Mouse (Mus musculus): Measurements from ENCODE around the gene Kpna2. TPM values are rescaled to one million over a fixed set of nuclear protein-coding genes. Genes with fewer than 3 reads are reported as not detected.
"Not testable (repeated sequence)": the region's sequence is repeated elsewhere in the genome, so short reads cannot be mapped to it uniquely, and the experiment has no call there.

Kpna2 gene
- polyA plus RNA-seq, 1 experiment: 79.5 TPM

DNA sequence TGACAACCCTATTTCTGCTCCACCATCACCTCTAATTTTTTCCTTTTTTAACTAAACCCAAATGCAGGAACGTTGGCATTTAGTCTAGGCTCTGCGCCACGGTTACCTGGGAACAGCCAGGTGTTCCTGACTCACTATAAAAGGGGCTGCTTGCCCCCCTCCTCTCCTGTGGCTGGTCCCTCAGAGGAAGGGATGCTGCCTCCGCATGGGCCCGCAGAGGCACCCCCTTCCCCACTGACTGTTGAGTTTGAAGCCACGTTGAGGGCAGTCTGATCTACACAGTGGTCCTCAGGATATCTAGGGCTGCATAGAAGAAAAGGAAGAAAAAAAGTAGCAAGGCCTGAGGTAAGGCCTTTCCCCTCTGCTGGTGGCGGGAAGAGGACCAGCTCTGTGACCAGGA is 11.8 kb upstream of the Kpna2 start:
- Histone ChIP-seq H3K27ac (ENCODE audit: insufficient read depth, low read depth, low read length) (peak overlapping the region; percentile 99; the same call in 1 of the 2 replicates), H3K4me3 (ENCODE audit: insufficient read depth, low read length) (peak overlapping the region; percentile 72), H3K4me1 (ENCODE audit: control insufficient read depth, insufficient read depth, low read length) (peaks cover 6% of the 10 kb centered on the region; the same call in 1 of the 2 replicates)
- TF ChIP-seq POLR2A (IDR thresholded peaks at IDR 0.05; ENCODE audit: borderline replicate concordance, low read depth, low read length): no peak
- TF ChIP-seq CTCF (IDR thresholded peaks at IDR 0.05; ENCODE audit: low read depth, low read length): no peak

GRCm38 (mm10) chr11:107010447-107010846 is 11.1 kb upstream of the Kpna2 start:
- peaks cover 6% of the 10 kb centered on the region; the same call in 1 of the 2 replicates for H3K4me1 ChIP-seq (ENCODE audit: control insufficient read depth, insufficient read depth, low read length)
- H3K4me3 ChIP-seq (ENCODE audit: insufficient read depth, low read length): no peak overlapping the region
- H3K27ac ChIP-seq (ENCODE audit: insufficient read depth, low read depth, low read length): no peak overlapping the region
- no peak for TF ChIP-seq CTCF (IDR thresholded peaks at IDR 0.05; ENCODE audit: low read depth, low read length)
- TF ChIP-seq POLR2A (IDR thresholded peaks at IDR 0.05; ENCODE audit: borderline replicate concordance, low read depth, low read length): no peak

DNA sequence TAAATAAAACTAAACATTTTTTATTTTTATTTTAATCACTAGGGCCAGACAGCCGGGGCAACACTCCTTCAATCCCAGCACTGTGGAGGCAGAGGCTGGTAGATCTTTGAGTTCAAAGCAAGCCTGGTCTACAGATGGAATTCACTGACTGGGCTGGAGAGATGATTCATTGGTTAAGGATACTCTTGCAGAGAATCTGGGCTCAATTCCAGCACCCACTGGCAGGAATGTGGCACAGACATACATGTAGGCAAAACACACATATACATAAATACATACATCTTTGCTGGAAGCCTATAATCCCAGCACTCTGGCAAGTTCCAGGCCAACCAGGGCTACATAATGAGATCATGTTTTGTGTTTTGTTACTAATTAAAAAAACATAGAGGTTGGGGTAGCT is 6.2 kb upstream of the Kpna2 start:
- Histone ChIP-seq H3K27ac (ENCODE audit: insufficient read depth, low read depth, low read length) (no peak overlapping the region), H3K4me3 (ENCODE audit: insufficient read depth, low read length) (no peak overlapping the region), H3K4me1 (ENCODE audit: control insufficient read depth, insufficient read depth, low read length) (no peaks in the 10 kb centered on the region)
- no peak for TF ChIP-seq POLR2A (IDR thresholded peaks at IDR 0.05; ENCODE audit: borderline replicate concordance, low read depth, low read length)

GRCm38 (mm10) chr11:107001760-107002675 is 2.7 kb upstream of the Kpna2 start:
- TF ChIP-seq POLR2A (IDR thresholded peaks at IDR 0.05; ENCODE audit: borderline replicate concordance, low read depth, low read length) (no peak), CTCF (IDR thresholded peaks at IDR 0.05; ENCODE audit: low read depth, low read length) (no peak)
- Histone ChIP-seq H3K4me3 (ENCODE audit: insufficient read depth, low read length) (no peak overlapping the region), H3K4me1 (ENCODE audit: control insufficient read depth, insufficient read depth, low read length) (peaks cover 1% of the 10 kb centered on the region), H3K27ac (ENCODE audit: insufficient read depth, low read depth, low read length) (no peak overlapping the region)

- peak overlapping the region; percentile 63 for H3K27ac ChIP-seq (ENCODE audit: insufficient read depth, low read depth, low read length)
- peak overlapping the region; percentile 64 for H3K4me3 ChIP-seq (ENCODE audit: insufficient read depth, low read length)
- peaks cover 9% of the 10 kb centered on the region for H3K4me1 ChIP-seq (ENCODE audit: control insufficient read depth, insufficient read depth, low read length)
- no peak for TF ChIP-seq POLR2A (IDR thresholded peaks at IDR 0.05; ENCODE audit: borderline replicate concordance, low read depth, low read length)
- no peak for TF ChIP-seq CTCF (IDR thresholded peaks at IDR 0.05; ENCODE audit: low read depth, low read length)
These were observed 690 bp upstream of the Kpna2 start for GRCm38 (mm10) chr11:106999949-107000513.

DNA sequence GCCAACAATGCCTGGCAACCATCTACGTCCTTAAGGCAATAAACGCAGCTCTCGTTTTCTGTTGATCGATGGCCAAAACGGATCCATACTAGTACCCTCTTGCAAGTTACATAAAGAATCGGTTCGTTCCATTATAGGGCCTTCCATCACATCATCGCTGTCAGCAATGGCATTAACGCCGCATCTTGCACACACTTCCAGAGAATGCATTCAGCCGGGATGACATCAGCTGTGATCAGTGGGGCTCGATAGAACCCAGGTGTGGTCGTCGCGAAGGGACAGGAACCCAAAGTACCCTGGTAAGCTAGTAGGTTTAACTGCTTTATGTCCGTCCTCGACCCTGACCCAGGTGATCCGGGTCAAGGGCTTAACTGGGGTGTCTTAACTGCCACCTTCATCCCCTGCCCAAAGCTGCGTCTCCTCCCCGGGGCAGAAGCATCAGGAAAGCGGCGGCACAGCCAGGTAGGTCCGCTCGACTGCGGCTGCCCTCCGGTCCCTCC is 640 bp downstream of the Kpna2 start:
- Histone ChIP-seq H3K4me3 (ENCODE audit: insufficient read depth, low read length) (peak overlapping the region; percentile 94), H3K27ac (ENCODE audit: insufficient read depth, low read depth, low read length) (peak overlapping the region; percentile 60), H3K4me1 (ENCODE audit: control insufficient read depth, insufficient read depth, low read length) (peaks cover 19% of the 10 kb centered on the region)
- no peak for TF ChIP-seq POLR2A (IDR thresholded peaks at IDR 0.05; ENCODE audit: borderline replicate concordance, low read depth, low read length)
- no peak for TF ChIP-seq CTCF (IDR thresholded peaks at IDR 0.05; ENCODE audit: low read depth, low read length)

GRCm38 (mm10) chr11:106997976-106998375 is 1.4 kb downstream of the Kpna2 start:
- TF ChIP-seq CTCF (IDR thresholded peaks at IDR 0.05; ENCODE audit: low read depth, low read length): no peak
- no peak for TF ChIP-seq POLR2A (IDR thresholded peaks at IDR 0.05; ENCODE audit: borderline replicate concordance, low read depth, low read length)
- Histone ChIP-seq H3K27ac (ENCODE audit: insufficient read depth, low read depth, low read length) (no peak overlapping the region), H3K4me1 (ENCODE audit: control insufficient read depth, insufficient read depth, low read length) (peaks cover 19% of the 10 kb centered on the region), H3K4me3 (ENCODE audit: insufficient read depth, low read length) (peak overlapping the region; percentile 94)

DNA sequence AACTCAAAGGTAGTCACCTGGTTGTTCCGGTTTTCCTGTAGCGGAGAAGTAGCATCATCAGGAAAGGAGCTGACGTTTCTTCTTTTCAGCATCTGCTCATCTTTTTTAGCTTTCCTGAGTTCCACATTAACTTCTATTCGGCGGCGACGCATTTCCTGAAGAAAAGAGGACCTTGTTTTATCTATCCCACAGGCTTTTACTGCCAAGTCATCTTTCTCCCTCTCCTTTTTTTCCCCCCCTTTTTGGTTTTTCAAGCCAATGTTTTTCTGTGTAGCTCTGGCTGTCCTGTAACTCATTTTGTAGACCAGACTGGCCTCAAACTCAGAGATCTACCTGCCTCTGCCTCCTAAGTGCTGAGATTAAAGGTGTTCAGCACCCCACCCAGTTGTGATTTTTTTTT is 2.8 kb downstream of the Kpna2 start:
- H3K4me3 ChIP-seq (ENCODE audit: insufficient read depth, low read length); H3K27ac ChIP-seq (ENCODE audit: insufficient read depth, low read depth, low read length): not testable (repeated sequence)
- H3K4me1 ChIP-seq (ENCODE audit: control insufficient read depth, insufficient read depth, low read length): peaks cover 19% of the 10 kb centered on the region

DNA sequence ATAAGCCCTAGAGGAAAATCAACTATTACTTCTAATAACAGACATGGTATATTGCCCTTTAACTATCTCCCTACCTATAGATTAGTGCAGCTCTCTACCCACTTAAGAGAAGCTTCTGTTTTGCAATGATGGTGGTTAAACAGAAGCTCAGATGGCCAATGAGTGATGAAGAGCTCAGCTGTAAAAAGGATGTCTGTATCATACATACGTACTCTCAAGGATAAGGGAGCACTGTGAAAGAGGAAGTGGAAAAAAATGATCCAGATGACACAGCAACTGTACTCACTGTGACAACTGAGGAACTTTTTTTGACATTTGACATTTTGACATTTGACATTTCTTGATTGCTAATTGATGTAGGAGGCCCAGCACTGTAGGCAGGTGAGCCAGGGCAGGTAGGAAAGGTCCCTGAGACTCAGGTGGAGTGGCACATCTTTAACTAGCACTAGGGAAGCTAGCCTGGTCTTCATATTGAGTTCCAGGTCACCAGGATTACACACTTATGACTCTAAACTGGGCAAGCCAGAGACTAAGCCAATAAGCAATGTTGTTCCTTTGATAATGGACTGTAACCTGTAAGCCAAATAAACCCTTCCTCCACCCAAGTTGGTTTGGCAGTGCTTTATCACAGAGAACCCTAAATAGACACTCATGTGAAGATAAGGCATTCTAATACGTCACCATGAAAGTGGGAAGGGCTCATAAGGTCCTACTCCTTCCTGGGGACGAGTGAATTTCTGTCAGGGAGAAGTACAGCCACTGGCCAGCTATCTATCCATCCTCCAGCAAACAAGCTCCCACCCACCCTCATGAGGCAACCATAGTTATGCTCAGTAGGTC is 4.9 kb downstream of the Kpna2 start:
- peaks cover 19% of the 10 kb centered on the region for H3K4me1 ChIP-seq (ENCODE audit: control insufficient read depth, insufficient read depth, low read length)
- peak overlapping the region; percentile 19 for H3K27ac ChIP-seq (ENCODE audit: insufficient read depth, low read depth, low read length)
- TF ChIP-seq CTCF (IDR thresholded peaks at IDR 0.05; ENCODE audit: low read depth, low read length) (no peak), POLR2A (IDR thresholded peaks at IDR 0.05; ENCODE audit: borderline replicate concordance, low read depth, low read length) (no peak)
- H3K4me3 ChIP-seq (ENCODE audit: insufficient read depth, low read length): no peak overlapping the region
